Mouse (Mus musculus) frontal cortex, postnatal 25 days (tissue): ENCODE results near the gene Arhgap18.
"Not testable (repeated sequence)": the region's sequence is repeated elsewhere in the genome, so short reads cannot be mapped to it uniquely, and the experiment has no call there.

ENCODE experiments used
- DNase-seq, 2 experiments: peaks; one replicate each; pipeline ENCODE4 v3.0.0; 2022; ENCODE audit warnings: low spot score in 2 of 2

Gene Arhgap18

DNA sequence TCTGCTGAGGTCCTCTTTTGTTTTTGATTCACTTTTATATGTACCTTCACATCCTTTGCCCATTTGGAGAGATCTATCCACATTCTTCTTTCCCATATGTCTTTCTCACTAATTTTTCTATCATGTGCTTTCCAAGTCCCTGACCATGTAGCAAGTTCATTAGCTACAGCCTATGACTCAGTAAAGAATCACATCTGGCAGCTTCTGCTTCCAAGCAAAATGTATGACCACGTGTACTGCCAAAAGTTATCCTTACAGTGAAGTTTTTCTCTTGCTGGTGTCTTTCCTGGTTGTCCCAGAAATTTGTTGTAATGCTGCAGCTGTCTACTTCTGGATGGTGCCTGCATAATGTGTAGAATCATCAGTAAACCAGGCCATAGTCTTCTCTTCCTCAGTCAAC is 147.2 kb downstream of the Arhgap18 start:
- DNase-seq = no peak

- DNase-seq = no peak
Measured at GRCm38 (mm10) chr10:26903781-26904180, 150.6 kb downstream of the Arhgap18 start.

GRCm38 (mm10) chr10:26911176-26911575 is 158.0 kb downstream of the Arhgap18 start:
- DNase-seq = no peak

GRCm38 (mm10) chr10:26912112-26912797 is 159.0 kb downstream of the Arhgap18 start:
- DNase-seq = no peak

- DNase-seq = no peak
Measured at GRCm38 (mm10) chr10:26912807-26913206, 159.6 kb downstream of the Arhgap18 start.

- DNase-seq = no peak
Measured at GRCm38 (mm10) chr10:26919307-26919977, 166.2 kb downstream of the Arhgap18 start.

- no peak for DNase-seq
Measured at GRCm38 (mm10) chr10:26920383-26920979, 167.3 kb downstream of the Arhgap18 start.

DNA sequence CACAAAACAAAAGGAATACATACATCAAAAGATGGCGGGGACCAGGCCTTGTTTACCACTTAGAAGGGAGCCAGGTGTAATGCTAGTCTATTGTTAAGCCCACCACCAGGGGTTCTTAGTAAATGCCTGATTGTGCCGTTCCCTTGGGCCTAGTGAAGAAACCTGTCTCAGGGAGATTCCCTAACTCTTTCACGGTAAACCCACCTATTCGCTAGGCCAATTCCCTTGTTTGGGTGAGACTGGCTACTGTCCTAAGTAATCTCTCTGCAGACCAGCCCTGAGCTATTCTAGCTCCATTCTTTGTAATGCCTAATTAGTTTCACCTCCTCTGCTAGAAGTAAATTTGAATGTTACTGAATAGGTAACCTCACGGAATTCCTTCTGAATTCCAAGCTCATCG is 182.8 kb downstream of the Arhgap18 start:
- not testable (repeated sequence) for DNase-seq

- not testable (repeated sequence) for DNase-seq
Measured at GRCm38 (mm10) chr10:26938464-26938863, 185.2 kb downstream of the Arhgap18 start.

- DNase-seq = no peak
Measured at GRCm38 (mm10) chr10:26939549-26939948, 186.3 kb downstream of the Arhgap18 start.

DNA sequence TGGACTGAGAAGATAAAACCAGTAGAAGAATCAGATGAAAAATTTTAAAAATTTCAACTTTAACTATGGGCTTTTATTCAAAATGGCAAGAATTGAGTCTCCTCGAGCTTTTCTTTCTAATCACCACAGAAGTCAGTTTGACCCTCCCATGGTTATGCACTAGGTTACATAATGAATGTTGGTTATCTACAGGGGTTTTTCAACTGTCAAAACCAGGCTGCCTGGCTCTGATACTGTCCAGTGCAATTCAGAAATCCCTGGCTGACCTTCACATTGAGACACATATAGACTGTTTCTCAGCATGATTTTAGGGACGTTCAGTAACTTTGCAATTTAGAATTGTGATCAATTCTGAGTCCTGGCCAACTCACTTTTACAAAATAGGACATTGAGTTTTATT is 195.1 kb downstream of the Arhgap18 start:
- no peak for DNase-seq

DNA sequence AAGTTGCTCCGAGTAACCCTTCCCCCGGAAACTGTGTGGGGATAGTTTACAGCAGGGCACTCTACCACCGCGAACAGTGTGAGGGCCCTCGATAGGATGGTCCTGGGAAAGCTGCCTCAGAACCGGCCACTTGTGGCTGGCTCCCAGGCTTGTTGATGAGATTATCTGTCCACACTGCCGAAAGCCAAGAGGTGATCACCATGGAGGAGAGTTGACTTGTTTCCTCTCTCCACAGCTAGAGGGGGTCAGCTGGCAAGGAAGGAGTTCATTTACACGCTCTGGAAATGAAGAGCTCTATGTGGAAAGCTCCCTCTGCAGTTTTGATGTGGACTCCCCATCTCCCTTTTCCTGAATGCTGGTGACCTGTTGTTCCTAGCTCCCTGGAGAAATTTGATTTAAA is 196.4 kb downstream of the Arhgap18 start:
- DNase-seq = no peak

DNA sequence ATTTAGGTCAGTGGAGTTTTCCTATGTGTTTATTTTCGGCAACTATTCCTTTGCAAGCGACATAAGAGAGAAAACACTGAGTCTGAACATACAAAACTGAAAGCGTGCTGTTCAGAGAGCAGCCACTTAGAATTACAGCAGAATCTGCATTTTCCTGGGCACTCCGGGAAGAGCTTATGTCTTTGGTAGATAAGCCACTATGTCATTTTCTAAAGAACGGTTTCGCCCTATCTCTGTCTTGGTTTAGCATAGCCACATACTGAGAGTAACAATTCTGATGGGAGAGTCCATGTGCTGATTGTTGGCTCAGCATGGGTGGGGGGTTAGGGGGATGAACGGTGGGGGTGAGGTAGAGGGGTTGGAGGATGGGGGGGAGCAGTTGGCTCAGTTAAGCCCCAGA is 197.2 kb downstream of the Arhgap18 start:
- no peak for DNase-seq

GRCm38 (mm10) chr10:26958513-26958912 is 205.3 kb downstream of the Arhgap18 start:
- DNase-seq = no peak
